Mouse (Mus musculus) cerebral cortex, adult 2 months (tissue): Measurements from ENCODE around the gene Apbb2.

Experiments
- WGBS: fragments of 180-500 bp; shearing (Covaris S2); methylation state at CpG from one replicate; pipeline ENCODE4 v1.1.7; 2018; 5-methylcytosine and 5-hydroxymethylcytosine counted together

Apbb2 gene

GRCm38 (mm10) chr5:66473599-66473998 lies 145.0 kb downstream of the Apbb2 start:
- WGBS = 62% methylated on average over 12 of the region's 12 CpGs

GRCm38 (mm10) chr5:66470837-66471236 lies 147.7 kb downstream of the Apbb2 start:
- WGBS = 90% methylated on average over 5 of the region's 5 CpGs

GRCm38 (mm10) chr5:66469685-66470084 lies 148.9 kb downstream of the Apbb2 start:
- 63% methylated on average over 11 of the region's 11 CpGs for WGBS

- WGBS = 87% methylated on average over 4 of the region's 4 CpGs
Observed at GRCm38 (mm10) chr5:66468331-66469001, 150.1 kb downstream of the Apbb2 start.

GRCm38 (mm10) chr5:66462665-66463064 lies 155.9 kb downstream of the Apbb2 start:
- WGBS = 75% methylated on average over 8 of the region's 8 CpGs

- WGBS = 87% methylated on average over 5 of the region's 5 CpGs
Observed at GRCm38 (mm10) chr5:66458851-66459250, 159.7 kb downstream of the Apbb2 start.

- 63% methylated on average over 5 of the region's 5 CpGs for WGBS
Observed at GRCm38 (mm10) chr5:66455271-66455670, 163.3 kb downstream of the Apbb2 start.

GRCm38 (mm10) chr5:66454826-66455225 lies 163.8 kb downstream of the Apbb2 start:
- 87% methylated on average over 4 of the region's 4 CpGs for WGBS

- WGBS = 26% methylated on average over 4 of the region's 4 CpGs
Observed at GRCm38 (mm10) chr5:66453106-66453505, 165.5 kb downstream of the Apbb2 start.

- 73% methylated on average over 5 of the region's 5 CpGs for WGBS
Observed at GRCm38 (mm10) chr5:66451561-66451960, 167.0 kb downstream of the Apbb2 start.

- 96% methylated on average over 7 of the region's 7 CpGs for WGBS
Observed at GRCm38 (mm10) chr5:66445497-66445896, 173.1 kb downstream of the Apbb2 start.

- WGBS = 72% methylated on average over 7 of the region's 7 CpGs
Observed at GRCm38 (mm10) chr5:66442260-66442659, 176.3 kb downstream of the Apbb2 start.

GRCm38 (mm10) chr5:66436791-66437246 lies 181.8 kb downstream of the Apbb2 start:
- WGBS = 37% methylated on average over 2 of the region's 2 CpGs

- WGBS = 97% methylated on average over 4 of the region's 4 CpGs
Observed at GRCm38 (mm10) chr5:66435158-66435557, 183.4 kb downstream of the Apbb2 start.

- 92% methylated on average over 2 of the region's 2 CpGs for WGBS
Observed at GRCm38 (mm10) chr5:66429076-66429475, 189.5 kb downstream of the Apbb2 start.

- WGBS = 61% methylated on average over 4 of the region's 4 CpGs
Observed at GRCm38 (mm10) chr5:66423909-66424308, 194.7 kb downstream of the Apbb2 start.

GRCm38 (mm10) chr5:66423466-66423865 lies 195.1 kb downstream of the Apbb2 start:
- WGBS = 91% methylated on average over 4 of the region's 4 CpGs

- WGBS = 94% methylated on average over 4 of the region's 4 CpGs
Observed at GRCm38 (mm10) chr5:66421954-66422353, 196.6 kb downstream of the Apbb2 start.

- 91% methylated on average over 15 of the region's 15 CpGs for WGBS
Observed at GRCm38 (mm10) chr5:66421230-66421629, 197.4 kb downstream of the Apbb2 start.

GRCm38 (mm10) chr5:66420011-66420410 lies 198.6 kb downstream of the Apbb2 start:
- WGBS = 91% methylated on average over 7 of the region's 7 CpGs

GRCm38 (mm10) chr5:66417289-66417688 lies 201.3 kb downstream of the Apbb2 start:
- WGBS = 60% methylated on average over 8 of the region's 8 CpGs

- WGBS = 52% methylated on average over 7 of the region's 7 CpGs
Observed at GRCm38 (mm10) chr5:66415700-66416543, 202.7 kb downstream of the Apbb2 start.
